Mouse (Mus musculus) lung, postnatal 0 days (tissue): ENCODE results near the gene Ccdc170. TPM values are rescaled to one million over a fixed set of nuclear protein-coding genes. Genes with fewer than 3 reads are reported as not detected.

Source experiments
- ATAC-seq: fragments of 200-750 bp; cut with Nextera tagmentation; 2 replicates; pipeline ENCODE4 v1.8.0; 2017; ENCODE audit warnings: moderate library complexity
- DNase-seq: peaks from one replicate; pipeline ENCODE4 v3.0.0-alpha.2; 2016; ENCODE audit warnings: low spot score
- H3K27ac ChIP-seq: fragments of 300-500 bp; sonication (generic); 2 replicates; pipeline ENCODE4 v1.5.1; 2014; ENCODE audit warnings: antibody characterized with exemption, mild to moderate bottlenecking, low read length, mixed read lengths
- H3K27me3 ChIP-seq: fragments of 300-500 bp; sonication (generic); replicated peaks from 2 replicates; pipeline ENCODE4 v1.6.1; 2014; ENCODE audit warnings: low read length, mixed read lengths; ENCODE audit not compliant: insufficient read depth
- H3K36me3 ChIP-seq: fragments of 300-500 bp; sonication (generic); 2 replicates; pipeline ENCODE4 v1.6.1; 2014; ENCODE audit warnings: low read length, mixed read lengths; ENCODE audit not compliant: insufficient read depth
- H3K4me1 ChIP-seq: fragments of 300-500 bp; sonication (generic); 2 replicates; pipeline ENCODE4 v1.6.1; 2014; ENCODE audit warnings: antibody characterized with exemption, low read depth, low read length, mixed read lengths; ENCODE audit not compliant: insufficient read depth
- H3K4me2 ChIP-seq: fragments of 300-500 bp; sonication (generic); replicated peaks from 2 replicates; pipeline ENCODE4 v1.6.1; 2014; ENCODE audit warnings: low read depth, mild to moderate bottlenecking, low read length, moderate library complexity, mixed read lengths
- H3K4me3 ChIP-seq: fragments of 300-500 bp; sonication (generic); 2 replicates; pipeline ENCODE4 v1.5.1; 2014; ENCODE audit warnings: low read depth, low read length
- H3K9ac ChIP-seq: fragments of 300-500 bp; sonication (generic); replicated peaks from 2 replicates; pipeline ENCODE4 v1.6.1; 2014; ENCODE audit warnings: low read depth, mild to moderate bottlenecking
- H3K9me3 ChIP-seq: fragments of 300-500 bp; sonication (generic); 2 replicates; pipeline ENCODE4 v1.6.1; 2016; ENCODE audit warnings: low read length, mixed read lengths
- CTCF ChIP-seq: IDR thresholded peaks from 2 replicates; pipeline ENCODE4 v1.5.1; 2016; ENCODE audit warnings: antibody characterized with exemption, mild to moderate bottlenecking
- EP300 ChIP-seq: IDR thresholded peaks from 2 replicates; pipeline ENCODE4 v1.6.1; 2016; ENCODE audit warnings: antibody characterized with exemption, mild to moderate bottlenecking, control low read depth
- WGBS: fragments of 180-500 bp; shearing (Covaris S2); extraction: QIAGEN DNeasy Blood & Tissue Kit; methylation state at CpG from one replicate; pipeline ENCODE4 v1.1.7; 2014; 5-methylcytosine and 5-hydroxymethylcytosine counted together
- polyA plus RNA-seq: library from polyadenylated mRNA; unstranded; fragments of >200 nt; fragmentation: Nextera tagmentation; extraction: Ambion mirVana; gene quantifications from 2 replicates; pipeline ENCODE4 v1.2.1, GENCODE M21; 2015

The Ccdc170 gene
- polyA plus RNA-seq, 1 experiment from 2014 or later = 2.1 TPM

DNA sequence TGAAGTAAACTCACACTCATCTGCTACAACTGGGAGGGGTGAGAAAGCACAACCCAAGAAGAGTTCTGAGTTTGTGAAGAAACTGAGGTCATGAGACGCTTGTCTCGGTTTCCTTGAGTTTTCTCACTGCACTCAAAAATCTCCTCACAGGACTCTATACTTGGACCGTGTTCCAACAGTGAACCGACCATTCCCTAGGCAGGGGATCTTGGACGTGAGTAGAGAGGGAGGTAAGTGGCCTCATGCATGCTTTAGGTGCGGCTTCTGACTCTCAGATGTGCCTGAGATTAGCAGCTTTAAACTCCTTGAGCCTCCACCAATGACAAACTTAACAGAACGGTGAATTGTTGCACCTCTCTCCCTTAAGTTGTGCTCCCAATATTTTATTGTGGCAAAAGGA, 16.5 kb upstream of the Ccdc170 start:
- Histone ChIP-seq H3K4me3 (no peak overlapping the region), H3K36me3 (no peaks in the 10 kb centered on the region), H3K27me3 (no peaks in the 10 kb centered on the region), H3K9ac (no peak overlapping the region), H3K4me2 (no peak overlapping the region), H3K4me1 (no peaks in the 10 kb centered on the region), H3K9me3 (no peaks in the 10 kb centered on the region), H3K27ac (no peak overlapping the region)
- no peak for DNase-seq
- WGBS = 43% methylated on average over 7 of the region's 7 CpGs
- ATAC-seq = peak; percentile 50; the same call in 1 of the 2 replicates
- TF ChIP-seq EP300 = no peak
- TF ChIP-seq CTCF = no peak

DNA sequence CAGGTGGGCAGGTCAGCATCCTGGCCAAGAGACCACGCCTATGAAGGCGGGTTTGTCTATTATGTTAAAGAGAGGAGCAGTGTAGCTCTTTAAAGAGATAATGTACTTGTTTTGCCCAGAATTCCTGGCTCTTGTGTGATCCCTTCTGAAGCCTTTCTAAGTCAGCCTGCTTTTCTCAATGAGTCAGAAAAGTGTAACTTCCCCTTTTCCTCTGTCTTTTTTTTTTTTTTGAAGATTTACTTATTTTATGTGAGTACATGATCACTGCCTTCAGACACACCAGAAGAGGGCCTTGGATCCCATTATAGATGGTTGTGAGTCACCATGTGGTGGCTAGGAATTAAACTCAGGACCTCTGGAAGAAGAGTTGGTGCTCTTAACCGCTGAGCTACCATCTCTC, 12.9 kb upstream of the Ccdc170 start:
- TF ChIP-seq CTCF (no peak), EP300 (no peak)
- ATAC-seq = no peak
- Histone ChIP-seq H3K4me2 (no peak overlapping the region), H3K4me1 (no peaks in the 10 kb centered on the region), H3K27me3 (no peaks in the 10 kb centered on the region), H3K4me3 (no peak overlapping the region), H3K9ac (no peak overlapping the region), H3K36me3 (no peaks in the 10 kb centered on the region), H3K9me3 (no peaks in the 10 kb centered on the region), H3K27ac (no peak overlapping the region)
- DNase-seq = no peak
- WGBS = 74% methylated on average over 3 of the region's 3 CpGs

DNA sequence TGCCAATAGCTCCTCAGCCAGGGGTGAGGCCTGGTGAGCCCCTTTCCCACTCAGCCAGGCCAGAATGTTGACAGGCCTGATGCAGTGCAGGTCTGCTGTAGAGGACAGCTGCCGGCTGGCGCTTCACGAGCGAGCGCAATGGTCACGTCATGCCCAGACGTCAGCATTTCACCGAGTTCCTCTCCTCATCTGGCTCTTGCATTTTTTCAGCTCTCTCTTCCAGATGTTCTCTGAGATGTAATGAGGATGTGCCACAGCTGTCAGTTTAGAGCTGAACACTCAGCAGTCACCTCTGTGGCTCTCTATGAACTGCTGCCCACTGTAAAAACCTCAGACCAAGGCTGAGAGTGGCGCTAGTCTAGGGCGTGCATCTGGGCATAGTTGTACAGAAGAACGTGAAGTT, 8.7 kb upstream of the Ccdc170 start:
- Histone ChIP-seq H3K9me3 (no peaks in the 10 kb centered on the region), H3K4me2 (no peak overlapping the region), H3K36me3 (no peaks in the 10 kb centered on the region), H3K27me3 (no peaks in the 10 kb centered on the region), H3K4me3 (no peak overlapping the region), H3K9ac (no peak overlapping the region), H3K4me1 (no peaks in the 10 kb centered on the region), H3K27ac (no peak overlapping the region)
- no peak; the same call in 1 of the 2 replicates for TF ChIP-seq EP300
- TF ChIP-seq CTCF = no peak
- ATAC-seq (peak; percentile 95), DNase-seq (peak; percentile 78)
- WGBS = 56% methylated on average over 11 of the region's 11 CpGs

DNA sequence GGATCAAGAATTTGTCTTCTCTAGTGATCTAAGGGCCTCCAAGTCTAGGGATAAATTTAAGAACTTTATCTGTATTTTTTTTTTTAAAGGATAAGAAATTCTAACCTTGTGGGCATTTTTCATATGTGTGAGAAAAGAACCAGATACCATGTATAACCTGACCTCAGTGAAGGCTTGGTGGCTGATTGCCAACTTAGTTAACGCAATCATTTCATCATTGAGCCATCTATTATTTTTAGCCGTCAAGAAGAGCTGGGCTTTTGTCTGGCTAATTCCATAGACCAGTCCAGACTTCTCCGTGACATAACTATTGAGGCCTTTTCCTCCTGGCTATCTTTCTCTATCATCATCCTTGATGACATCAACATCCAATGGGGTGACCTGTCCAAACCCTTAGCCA, 6.9 kb upstream of the Ccdc170 start:
- H3K36me3 ChIP-seq = no peaks in the 10 kb centered on the region
- H3K9ac ChIP-seq = no peak overlapping the region
- H3K4me2 ChIP-seq = no peak overlapping the region
- no peak overlapping the region for H3K4me3 ChIP-seq
- H3K27me3 ChIP-seq = no peaks in the 10 kb centered on the region
- DNase-seq (no peak), ATAC-seq (no peak)
- no peaks in the 10 kb centered on the region for H3K4me1 ChIP-seq
- WGBS = 70% methylated on average over 3 of the region's 3 CpGs
- TF ChIP-seq CTCF (no peak), EP300 (no peak)
- H3K27ac ChIP-seq = no peak overlapping the region
- no peaks in the 10 kb centered on the region for H3K9me3 ChIP-seq

DNA sequence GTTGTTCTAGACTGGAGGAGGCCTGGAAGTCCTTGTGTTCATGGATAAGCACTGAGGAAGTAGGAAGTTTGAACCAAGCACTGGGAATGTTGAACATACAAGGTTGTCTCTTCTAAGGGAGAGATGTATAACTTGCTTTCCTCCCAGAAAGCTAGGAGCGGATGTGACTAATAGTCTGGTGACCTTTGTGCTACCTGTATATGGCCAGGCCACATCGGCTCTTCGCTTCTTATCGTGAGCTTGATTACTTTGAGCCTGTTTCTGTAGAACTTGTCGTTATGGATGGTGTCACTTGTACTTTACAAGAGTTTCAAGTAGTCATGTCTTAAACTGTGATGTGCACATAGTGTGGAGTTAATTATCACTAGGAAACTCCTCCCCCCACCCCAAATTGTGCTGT, 5.7 kb upstream of the Ccdc170 start:
- no peak for ATAC-seq
- Histone ChIP-seq H3K27me3 (no peaks in the 10 kb centered on the region), H3K4me3 (no peak overlapping the region), H3K9ac (no peak overlapping the region), H3K4me2 (no peak overlapping the region), H3K36me3 (no peaks in the 10 kb centered on the region), H3K9me3 (no peaks in the 10 kb centered on the region), H3K27ac (no peak overlapping the region), H3K4me1 (no peaks in the 10 kb centered on the region)
- TF ChIP-seq CTCF (no peak), EP300 (no peak)
- 78% methylated on average over 5 of the region's 5 CpGs for WGBS
- no peak for DNase-seq

DNA sequence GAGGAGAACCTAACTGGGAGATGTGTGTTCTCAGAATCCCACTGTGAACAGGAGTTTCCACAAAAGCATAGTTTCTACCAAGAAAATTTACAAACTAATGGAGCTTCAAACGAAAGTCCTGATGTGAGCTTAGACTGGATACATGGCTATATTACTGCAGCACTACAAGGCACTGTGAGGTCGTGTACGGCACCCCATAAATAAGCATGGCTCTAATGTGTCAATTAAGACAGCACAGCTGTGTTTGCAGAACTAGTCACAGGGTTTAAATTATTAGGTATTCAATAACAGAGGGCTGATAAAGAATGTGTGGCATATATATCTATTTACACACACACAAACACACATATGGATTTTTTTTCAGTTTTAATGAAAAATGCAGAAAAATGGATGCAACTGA, 1.4 kb upstream of the Ccdc170 start:
- Histone ChIP-seq H3K9ac (no peak overlapping the region), H3K27me3 (no peaks in the 10 kb centered on the region), H3K36me3 (no peaks in the 10 kb centered on the region), H3K4me1 (no peaks in the 10 kb centered on the region), H3K27ac (no peak overlapping the region), H3K4me2 (no peak overlapping the region), H3K9me3 (no peaks in the 10 kb centered on the region), H3K4me3 (no peak overlapping the region)
- 58% methylated on average over 3 of the region's 3 CpGs for WGBS
- TF ChIP-seq CTCF = no peak
- TF ChIP-seq EP300 = no peak
- ATAC-seq = no peak
- no peak for DNase-seq

DNA sequence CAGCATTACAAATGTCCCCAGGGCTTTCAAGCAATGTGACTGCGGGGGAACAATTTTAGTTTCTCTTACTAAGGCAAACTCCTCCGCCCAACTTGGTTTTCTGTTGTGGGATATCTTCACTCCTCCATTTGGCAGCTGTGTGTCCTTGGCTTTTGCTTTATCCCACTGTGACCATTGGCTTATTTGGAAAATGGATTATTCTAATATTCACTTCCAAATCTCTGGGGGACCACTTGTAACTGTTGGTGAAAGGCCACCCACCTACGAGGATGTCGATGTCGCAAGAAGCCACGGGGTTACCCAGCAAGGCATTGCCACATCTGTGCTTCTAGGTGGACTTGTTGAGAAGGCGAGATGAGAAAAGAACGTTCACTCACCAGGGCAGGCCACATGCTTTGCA, 607 bp upstream of the Ccdc170 start:
- DNase-seq = no peak
- 73% methylated on average over 8 of the region's 8 CpGs for WGBS
- no peak for ATAC-seq

More for the DNA sequence above, 607 bp upstream of the Ccdc170 start:
- no peak overlapping the region for H3K27ac ChIP-seq
- H3K36me3 ChIP-seq = no peaks in the 10 kb centered on the region
- no peaks in the 10 kb centered on the region for H3K4me1 ChIP-seq
- TF ChIP-seq CTCF = no peak
- TF ChIP-seq EP300 = no peak
- H3K9me3 ChIP-seq = no peaks in the 10 kb centered on the region
- H3K9ac ChIP-seq = no peak overlapping the region
- no peaks in the 10 kb centered on the region for H3K27me3 ChIP-seq
- H3K4me3 ChIP-seq = no peak overlapping the region
- no peak overlapping the region for H3K4me2 ChIP-seq
